Mouse (Mus musculus) stomach, embryonic 15.5 days (tissue): ENCODE results near the gene Tctex1d1. TPM values are rescaled to one million over a fixed set of nuclear protein-coding genes. Genes with fewer than 3 reads are reported as not detected.

Source experiments
- ATAC-seq: fragments of 200-750 bp; cut with Nextera tagmentation; 2 replicates; pipeline ENCODE4 v1.8.0; 2017; ENCODE audit warnings: low read depth, moderate number of reproducible peaks, moderate TSS enrichment; ENCODE audit not compliant: insufficient read depth, low FRiP score
- H3K27ac ChIP-seq: fragments of 300-500 bp; sonication (generic); 2 replicates; pipeline ENCODE4 v1.5.1; 2015; ENCODE audit warnings: mild to moderate bottlenecking, inconsistent platforms
- H3K27me3 ChIP-seq: fragments of 300-500 bp; sonication (generic); replicated peaks from 2 replicates; pipeline ENCODE4 v1.6.1; 2015; ENCODE audit warnings: inconsistent platforms
- H3K36me3 ChIP-seq: fragments of 300-500 bp; sonication (generic); 2 replicates; pipeline ENCODE4 v1.6.1; 2015; ENCODE audit warnings: inconsistent platforms
- H3K4me1 ChIP-seq: fragments of 300-500 bp; sonication (generic); 2 replicates; pipeline ENCODE4 v1.6.1; 2015; ENCODE audit warnings: inconsistent platforms
- H3K4me2 ChIP-seq: fragments of 300-500 bp; sonication (generic); 2 replicates; pipeline ENCODE4 v1.6.1; 2015; ENCODE audit warnings: mild to moderate bottlenecking, inconsistent platforms
- H3K4me3 ChIP-seq: fragments of 300-500 bp; sonication (generic); replicated peaks from 2 replicates; pipeline ENCODE4 v1.5.1; 2015; ENCODE audit warnings: inconsistent platforms
- H3K9ac ChIP-seq: fragments of 300-500 bp; sonication (generic); 2 replicates; pipeline ENCODE4 v1.6.1; 2015; ENCODE audit warnings: inconsistent platforms
- H3K9me3 ChIP-seq: fragments of 300-500 bp; sonication (generic); 2 replicates; pipeline ENCODE4 v1.6.1; 2016; ENCODE audit warnings: inconsistent platforms
- WGBS: fragments of 180-500 bp; shearing (Covaris S2); methylation state at CpG from one replicate; pipeline ENCODE4 v1.1.7; 2015; 5-methylcytosine and 5-hydroxymethylcytosine counted together
- polyA plus RNA-seq: library from polyadenylated mRNA; unstranded; fragments of >200 nt; fragmentation: Nextera tagmentation; extraction: Ambion mirVana; gene quantifications from 2 replicates; pipeline ENCODE4 v1.2.1, GENCODE M21; 2015

Gene Tctex1d1
- polyA plus RNA-seq, 1 experiment from 2014 or later: 1.1 TPM

GRCm38 (mm10) chr4:103028177-103029088 is 50.0 kb downstream of the Tctex1d1 start:
- no peaks in the 10 kb centered on the region for H3K9me3 ChIP-seq
- H3K9ac ChIP-seq: no peak overlapping the region
- no peak overlapping the region for H3K27ac ChIP-seq
- H3K4me3 ChIP-seq: no peak overlapping the region
- no peak for ATAC-seq
- WGBS: 55% methylated on average over 13 of the region's 13 CpGs
- no peaks in the 10 kb centered on the region for H3K27me3 ChIP-seq
- H3K4me2 ChIP-seq: no peak overlapping the region
- no peaks in the 10 kb centered on the region for H3K36me3 ChIP-seq
- no peaks in the 10 kb centered on the region for H3K4me1 ChIP-seq

GRCm38 (mm10) chr4:103039103-103039837 is 60.9 kb downstream of the Tctex1d1 start:
- no peak for ATAC-seq
- H3K9ac ChIP-seq: no peak overlapping the region
- H3K4me1 ChIP-seq: no peaks in the 10 kb centered on the region
- WGBS: 80% methylated on average over 14 of the region's 14 CpGs
- no peak overlapping the region for H3K4me3 ChIP-seq
- no peaks in the 10 kb centered on the region for H3K36me3 ChIP-seq
- H3K4me2 ChIP-seq: no peak overlapping the region
- no peak overlapping the region for H3K27ac ChIP-seq
- H3K27me3 ChIP-seq: no peaks in the 10 kb centered on the region
- no peaks in the 10 kb centered on the region for H3K9me3 ChIP-seq

GRCm38 (mm10) chr4:103039838-103040191 is 61.4 kb downstream of the Tctex1d1 start:
- Histone ChIP-seq H3K9me3 (no peaks in the 10 kb centered on the region), H3K27ac (no peak overlapping the region), H3K4me3 (no peak overlapping the region), H3K36me3 (no peaks in the 10 kb centered on the region), H3K27me3 (no peaks in the 10 kb centered on the region), H3K4me1 (no peaks in the 10 kb centered on the region), H3K9ac (no peak overlapping the region), H3K4me2 (no peak overlapping the region)
- WGBS: 66% methylated on average over 5 of the region's 5 CpGs
- ATAC-seq: no peak

GRCm38 (mm10) chr4:103042997-103043396 is 64.6 kb downstream of the Tctex1d1 start:
- Histone ChIP-seq H3K4me2 (no peak overlapping the region), H3K4me3 (no peak overlapping the region), H3K36me3 (no peaks in the 10 kb centered on the region), H3K4me1 (no peaks in the 10 kb centered on the region), H3K9me3 (no peaks in the 10 kb centered on the region), H3K27ac (no peak overlapping the region), H3K9ac (no peak overlapping the region), H3K27me3 (no peaks in the 10 kb centered on the region)
- 94% methylated on average over 11 of the region's 11 CpGs for WGBS
- no peak for ATAC-seq

GRCm38 (mm10) chr4:103048046-103048445 is 69.6 kb downstream of the Tctex1d1 start:
- no peaks in the 10 kb centered on the region for H3K36me3 ChIP-seq
- H3K4me2 ChIP-seq: no peak overlapping the region
- H3K4me3 ChIP-seq: no peak overlapping the region
- no peaks in the 10 kb centered on the region for H3K4me1 ChIP-seq
- WGBS: 79% methylated on average over 11 of the region's 11 CpGs
- no peaks in the 10 kb centered on the region for H3K27me3 ChIP-seq
- no peak overlapping the region for H3K27ac ChIP-seq
- no peak overlapping the region for H3K9ac ChIP-seq
- no peaks in the 10 kb centered on the region for H3K9me3 ChIP-seq
- ATAC-seq: no peak

Other genes starting within 250 kb of the Tctex1d1 start
- gene Sgip1, start 237.3 kb upstream of the Tctex1d1 start, polyA plus RNA-seq: 7.1 and 8.1 TPM in 2 replicates
- gene Insl5, start 48.2 kb downstream of the Tctex1d1 start, polyA plus RNA-seq: not detected in 2 replicates
- gene Mier1, start 135.8 kb downstream of the Tctex1d1 start, polyA plus RNA-seq: 44.7 and 49.3 TPM in 2 replicates
- 2.1 and 2.3 TPM in 2 replicates for gene Wdr78, start 135.9 kb downstream of the Tctex1d1 start, polyA plus RNA-seq
- gene Slc35d1, start 236.6 kb downstream of the Tctex1d1 start, polyA plus RNA-seq: 11.3 and 11.5 TPM in 2 replicates